Comparison of ENCODE assay signal across 15 mouse cellular contexts in the genomic region with DNA sequence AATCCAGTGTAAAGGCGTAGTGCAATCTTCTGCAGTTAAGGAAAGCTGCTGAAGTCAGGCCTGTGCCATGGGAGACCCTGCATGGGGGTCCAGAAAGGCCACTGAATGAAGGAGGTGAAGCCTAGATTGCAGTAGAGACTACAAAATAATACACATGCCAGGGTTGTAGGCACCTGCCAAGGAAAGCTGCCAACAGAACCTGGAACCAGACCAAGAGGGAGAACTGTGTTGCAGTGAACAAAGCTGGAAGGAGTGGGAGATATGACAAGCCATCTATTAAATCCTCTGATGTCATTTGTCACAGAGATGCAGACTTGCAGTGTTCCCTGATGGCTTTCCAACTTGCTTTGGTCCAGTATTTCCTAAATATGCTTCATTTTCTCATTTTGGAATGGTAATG. TPM values are rescaled to one million over a fixed set of nuclear protein-coding genes. Genes with fewer than 3 reads are reported as not detected.
DNase-seq lines count a peak whose midpoint lies in the region; ATAC-seq and TF ChIP-seq lines count a peak whose summit lies in the region.
"Had no signal": no experiment of that assay in that cellular context is flagged by ENCODE, and none has a peak within 500 bp of the region (broad histone marks: within the 10 kb centered on the region; RNA-seq: fewer than 3 reads in every experiment).

No protein-coding gene starts in this region.

- peak; percentile 70 for DNase-seq in forebrain, embryonic 14.5 days (ENCODE audit: low spot score)
- DNase-seq in forebrain, embryonic 10.5 days (ENCODE audit: extremely low spot score, low spot score), result no peak
- DNase-seq in layer of hippocampus, postnatal 14 days (ENCODE audit: low spot score in 2 of 2), result peak; percentile 15 to 26
- no peak for DNase-seq in layer of hippocampus, adult 2 months (ENCODE audit: low spot score in 2 of 2)
- DNase-seq in cerebellum, adult 8-10 months, result peak; percentile 11
- peak; percentile 64 to 82 for DNase-seq in kidney, postnatal 36 days
- no peak for DNase-seq in liver
- DNase-seq in gastrocnemius, adult 18-20 months (ENCODE audit: low spot score), result no peak
- DNase-seq: gastrocnemius, adult 2 months; liver, embryonic 13.5 days; lung, postnatal 4 days had no signal

- H3K4me1 ChIP-seq in forebrain, embryonic 14.5 days (ENCODE audit: control insufficient read depth, insufficient read depth, low read length), result no peaks in the 10 kb centered on the region; the same call in 1 of the 2 replicates
- peaks cover 4% of the 10 kb centered on the region for H3K4me1 ChIP-seq in forebrain, embryonic 10.5 days
- H3K4me1 ChIP-seq: liver, embryonic 13.5 days had no signal

- ATAC-seq in forebrain, embryonic 14.5 days, result peak; percentile 52; the same call in 1 of the 2 replicates

- WGBS in forebrain, embryonic 14.5 days, result 88% methylated on average over 1 of the region's 1 CpGs
- WGBS in forebrain, embryonic 10.5 days, result 88% methylated on average over 1 of the region's 1 CpGs

- no peak overlapping the region for H3K4me2 ChIP-seq in forebrain, embryonic 14.5 days (ENCODE audit: low read length)
- H3K4me2 ChIP-seq: embryonic facial prominence, embryonic 13.5 days; liver, embryonic 13.5 days had no signal

- no peak overlapping the region for H3K4me3 ChIP-seq in forebrain, embryonic 14.5 days (ENCODE audit: low read depth, low read length)
- no peak overlapping the region for H3K4me3 ChIP-seq in forebrain, embryonic 10.5 days
- no peak overlapping the region for H3K4me3 ChIP-seq in layer of hippocampus, adult 2 months
- H3K4me3 ChIP-seq: embryonic facial prominence, embryonic 13.5 days; gastrocnemius, adult 2 months; liver, embryonic 13.5 days had no signal

- no peak overlapping the region for H3K27ac ChIP-seq in forebrain, embryonic 14.5 days (ENCODE audit: low read depth, low read length)
- no peak overlapping the region for H3K27ac ChIP-seq in forebrain, embryonic 10.5 days
- H3K27ac ChIP-seq in layer of hippocampus, adult 2 months, result no peak overlapping the region
- H3K27ac ChIP-seq: embryonic facial prominence, embryonic 13.5 days; gastrocnemius, adult 2 months; liver, embryonic 13.5 days had no signal

- no peak for TF ChIP-seq CTCF in layer of hippocampus, adult 2 months (conservative IDR thresholded peaks at IDR 0.05)

- no peaks in the 10 kb centered on the region for H3K27me3 ChIP-seq in forebrain, embryonic 14.5 days (replicated peaks; ENCODE audit: control insufficient read depth, insufficient read depth, low read length)
- no peaks in the 10 kb centered on the region for H3K27me3 ChIP-seq in forebrain, embryonic 10.5 days (ENCODE audit: poor library complexity, severe bottlenecking)
- H3K27me3 ChIP-seq: embryonic facial prominence, embryonic 13.5 days; liver, embryonic 13.5 days had no signal

- H3K36me3 ChIP-seq in forebrain, embryonic 14.5 days (ENCODE audit: control insufficient read depth, insufficient read depth, low read length), result no peaks in the 10 kb centered on the region
- H3K36me3 ChIP-seq in forebrain, embryonic 10.5 days (replicated peaks), result no peaks in the 10 kb centered on the region
- H3K36me3 ChIP-seq: embryonic facial prominence, embryonic 13.5 days; liver, embryonic 13.5 days had no signal

- no peak overlapping the region for H3K9ac ChIP-seq in forebrain, embryonic 14.5 days (ENCODE audit: low read length)
- H3K9ac ChIP-seq: embryonic facial prominence, embryonic 13.5 days; liver, embryonic 13.5 days had no signal

- H3K9me3 ChIP-seq in forebrain, embryonic 14.5 days (replicated peaks; ENCODE audit: control insufficient read depth, low read length), result no peaks in the 10 kb centered on the region
- H3K9me3 ChIP-seq in forebrain, embryonic 10.5 days, result no peaks in the 10 kb centered on the region
- H3K9me3 ChIP-seq: embryonic facial prominence, embryonic 13.5 days; liver, embryonic 13.5 days had no signal

RNA-seq across cellular contexts. Expression of a gene that starts 4.4 kb away (rescaled TPM):
- not detected in 2 replicates for polyA plus RNA-seq in forebrain, embryonic 14.5 days (2014; fragmentation: Nextera tagmentation; extraction: Ambion mirVana)
- polyA plus RNA-seq in forebrain, embryonic 10.5 days (2016; fragmentation: Nextera tagmentation; extraction: Ambion mirVana), result not detected in 2 replicates
- total RNA-seq in layer of hippocampus, postnatal 14 days (2021), result not detected
- total RNA-seq in layer of hippocampus, adult 2 months (2021), result not detected
- total RNA-seq in gastrocnemius, adult 18-20 months (2021), result not detected
- total RNA-seq: gastrocnemius, adult 2 months; layer of hippocampus, adult 18-20 months had no signal
- polyA plus RNA-seq: embryonic facial prominence, embryonic 13.5 days; heart, postnatal 0 days; liver, embryonic 13.5 days; stomach, embryonic 16.5 days had no signal

RNA-seq across cellular contexts. Expression of a gene that starts 4.7 kb away (rescaled TPM):
- not detected in 2 replicates for polyA plus RNA-seq in forebrain, embryonic 14.5 days (2014; fragmentation: Nextera tagmentation; extraction: Ambion mirVana)
- not detected in 2 replicates for polyA plus RNA-seq in forebrain, embryonic 10.5 days (2016; fragmentation: Nextera tagmentation; extraction: Ambion mirVana)
- not detected for total RNA-seq in layer of hippocampus, postnatal 14 days (2021)
- total RNA-seq in layer of hippocampus, adult 2 months (2021), result not detected
- not detected for total RNA-seq in gastrocnemius, adult 18-20 months (2021)
- total RNA-seq: gastrocnemius, adult 2 months; layer of hippocampus, adult 18-20 months had no signal
- polyA plus RNA-seq: embryonic facial prominence, embryonic 13.5 days; heart, postnatal 0 days; liver, embryonic 13.5 days; stomach, embryonic 16.5 days had no signal

RNA-seq across cellular contexts. Expression of a gene that starts 23.9 kb away (rescaled TPM):
- polyA plus RNA-seq in forebrain, embryonic 14.5 days (2014; fragmentation: Nextera tagmentation; extraction: Ambion mirVana), result not detected in 2 replicates
- not detected in 2 replicates for polyA plus RNA-seq in forebrain, embryonic 10.5 days (2016; fragmentation: Nextera tagmentation; extraction: Ambion mirVana)
- total RNA-seq in layer of hippocampus, postnatal 14 days (2021), result not detected
- not detected for total RNA-seq in layer of hippocampus, adult 2 months (2021)
- total RNA-seq in gastrocnemius, adult 18-20 months (2021), result under 1 TPM in 1 of 2 experiments, not detected in 1; 0.09 TPM
- total RNA-seq: gastrocnemius, adult 2 months; layer of hippocampus, adult 18-20 months had no signal
- polyA plus RNA-seq: embryonic facial prominence, embryonic 13.5 days; heart, postnatal 0 days had no signal

RNA-seq across cellular contexts. Expression of a gene that starts 52.3 kb away (rescaled TPM):
- 4.2 and 5.3 TPM in 2 replicates for polyA plus RNA-seq in forebrain, embryonic 14.5 days (2014; fragmentation: Nextera tagmentation; extraction: Ambion mirVana)
- 0.21 TPM in 1 of 2 replicates, not detected in the other for polyA plus RNA-seq in forebrain, embryonic 10.5 days (2016; fragmentation: Nextera tagmentation; extraction: Ambion mirVana)
- 1 to 10 TPM; 1.5 to 1.9 TPM for total RNA-seq in layer of hippocampus, postnatal 14 days (2021)
- 1 to 10 TPM in 1 of 2 experiments, under 1 TPM in 1; 0.95 to 1.1 TPM for total RNA-seq in layer of hippocampus, adult 2 months (2021)
- total RNA-seq in gastrocnemius, adult 18-20 months (2021), result not detected
- total RNA-seq: gastrocnemius, adult 2 months had no signal
- polyA plus RNA-seq: embryonic facial prominence, embryonic 13.5 days; heart, postnatal 0 days; liver, embryonic 13.5 days had no signal

Comparison
In these comparisons a context has a peak if more than half of its experiments do, and no peak if none do; other contexts are left out.
1. DNase-seq: peak in forebrain, embryonic 14.5 days (single experiment), layer of hippocampus, postnatal 14 days (2 of 2), cerebellum, adult 8-10 months (single experiment) and kidney, postnatal 36 days (2 of 2); none in forebrain, embryonic 10.5 days (single experiment), layer of hippocampus, adult 2 months (0 of 2), liver (single experiment) and gastrocnemius, adult 18-20 months (single experiment).